Comparison of ENCODE assay signal across 27 mouse cellular contexts in the genomic region with DNA sequence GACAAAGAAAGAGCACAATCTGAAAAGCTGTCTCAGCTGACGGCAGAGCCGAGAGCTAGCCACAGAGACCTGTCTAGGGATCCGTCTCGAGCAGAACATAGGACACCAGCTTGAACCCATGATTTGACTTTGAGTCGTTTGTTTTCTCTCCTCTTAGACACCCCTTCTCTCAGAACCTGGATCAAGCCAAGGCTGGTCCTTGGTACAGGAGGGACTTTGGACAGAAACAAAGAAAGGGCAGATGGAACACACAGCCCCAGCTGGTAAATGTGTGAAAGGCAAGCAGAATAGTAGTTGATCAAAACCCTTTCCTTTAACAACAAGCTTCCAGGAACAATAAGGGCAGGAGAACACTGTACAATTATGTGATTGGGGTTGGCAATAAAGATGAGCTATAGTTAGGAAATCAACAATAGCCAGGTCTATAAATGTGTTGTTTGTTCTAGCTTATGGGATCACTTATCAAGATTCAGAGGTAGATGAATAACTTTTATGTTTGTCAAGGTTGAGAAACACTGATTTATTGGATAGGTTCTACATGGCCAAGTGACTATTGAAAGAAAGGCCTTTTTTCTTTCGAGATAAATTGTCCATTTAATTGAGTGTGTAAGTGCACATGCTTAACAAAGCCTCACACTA. TPM values are rescaled to one million over a fixed set of nuclear protein-coding genes. Genes with fewer than 3 reads are reported as not detected.
DNase-seq lines count a peak whose midpoint lies in the region; ATAC-seq and TF ChIP-seq lines count a peak whose summit lies in the region.
"Had no signal": no experiment of that assay in that cellular context is flagged by ENCODE, and none has a peak within 500 bp of the region (broad histone marks: within the 10 kb centered on the region; RNA-seq: fewer than 3 reads in every experiment).

No protein-coding gene starts in this region.

- H3K36me3 ChIP-seq in kidney, adult 2 months (ENCODE audit: control insufficient read depth, insufficient read depth, low read length), result no peaks in the 10 kb centered on the region
- H3K36me3 ChIP-seq in kidney, embryonic 15.5 days, result no peaks in the 10 kb centered on the region
- no peaks in the 10 kb centered on the region for H3K36me3 ChIP-seq in intestine, embryonic 14.5 days (ENCODE audit: control insufficient read depth, insufficient read depth, low read length)
- no peaks in the 10 kb centered on the region for H3K36me3 ChIP-seq in forebrain, embryonic 13.5 days (ENCODE audit: poor library complexity, severe bottlenecking)
- H3K36me3 ChIP-seq: embryonic facial prominence, embryonic 12.5 days; forebrain, embryonic 12.5 days; heart, embryonic 12.5 days; hindbrain, embryonic 10.5 days; limb, embryonic 10.5 days; liver, embryonic 13.5 days; lung, embryonic 15.5 days had no signal

- H3K9me3 ChIP-seq in kidney, embryonic 15.5 days (replicated peaks), result no peaks in the 10 kb centered on the region
- no peaks in the 10 kb centered on the region for H3K9me3 ChIP-seq in intestine, embryonic 14.5 days (ENCODE audit: control insufficient read depth, low read length)
- H3K9me3 ChIP-seq in forebrain, embryonic 13.5 days (replicated peaks), result no peaks in the 10 kb centered on the region
- H3K9me3 ChIP-seq: embryonic facial prominence, embryonic 12.5 days; forebrain, embryonic 12.5 days; heart, embryonic 12.5 days; hindbrain, embryonic 10.5 days; limb, embryonic 10.5 days; liver, embryonic 13.5 days; lung, embryonic 15.5 days had no signal

- WGBS in kidney, adult 2 months, result 56% methylated on average over 6 of the region's 6 CpGs
- WGBS in kidney, embryonic 15.5 days, result 74% methylated on average over 6 of the region's 6 CpGs
- 66% methylated on average over 6 of the region's 6 CpGs for WGBS in intestine, embryonic 14.5 days
- WGBS in forebrain, embryonic 13.5 days, result 77% methylated on average over 6 of the region's 6 CpGs

- TF ChIP-seq CTCF in kidney, adult 2 months (conservative IDR thresholded peaks at IDR 0.05; ENCODE audit: insufficient read depth, insufficient read length, low read depth, low read length), result no peak

- intact Hi-C loops in left cerebral cortex, postnatal 25 days (cut with DNase I), result no loop called here

- H3K27ac ChIP-seq in kidney, adult 2 months (ENCODE audit: insufficient read depth, low read depth, low read length), result peak overlapping the region; percentile 100
- no peak overlapping the region for H3K27ac ChIP-seq in kidney, embryonic 15.5 days
- H3K27ac ChIP-seq in intestine, embryonic 14.5 days (ENCODE audit: low read depth), result peak overlapping the region; percentile 57; the same call in 1 of the 2 replicates
- no peak overlapping the region for H3K27ac ChIP-seq in forebrain, embryonic 13.5 days
- H3K27ac ChIP-seq: embryonic facial prominence, embryonic 12.5 days; forebrain, embryonic 12.5 days; gastrocnemius, adult 2 months; hindbrain, embryonic 10.5 days; left cerebral cortex, adult 2 months; limb, embryonic 10.5 days; liver, embryonic 13.5 days; lung, embryonic 15.5 days had no signal

- peak; percentile 78 for DNase-seq in kidney, adult 2 months
- peak; percentile 67 for DNase-seq in adipocyte (ENCODE audit: low spot score)
- DNase-seq in intestine, embryonic 14.5 days (ENCODE audit: low spot score), result peak; percentile 53
- DNase-seq in kidney, postnatal 25 days, result peak; percentile 20 to 68
- DNase-seq in left cerebral cortex, postnatal 25 days (ENCODE audit: low spot score in 2 of 2), result no peak
- DNase-seq: adrenal gland, postnatal 36 days; cerebellum, adult 18-20 months; cerebellum, postnatal 14 days; gastrocnemius, adult 2 months; heart, postnatal 10 days; liver, embryonic 13.5 days; lung, postnatal 36 days; right cerebral cortex, postnatal 4 days; thymus, adult 18-20 months; thymus, postnatal 36 days had no signal

- no peak overlapping the region for H3K9ac ChIP-seq in kidney, embryonic 15.5 days
- no peak overlapping the region for H3K9ac ChIP-seq in intestine, embryonic 14.5 days (ENCODE audit: low read length)
- H3K9ac ChIP-seq in forebrain, embryonic 13.5 days, result no peak overlapping the region
- H3K9ac ChIP-seq: embryonic facial prominence, embryonic 12.5 days; forebrain, embryonic 12.5 days; heart, embryonic 12.5 days; liver, embryonic 13.5 days; lung, embryonic 15.5 days had no signal

- peaks cover 26% of the 10 kb centered on the region for H3K4me1 ChIP-seq in kidney, adult 2 months (ENCODE audit: control insufficient read depth, insufficient read depth, low read length)
- H3K4me1 ChIP-seq in kidney, embryonic 15.5 days, result peaks cover 13% of the 10 kb centered on the region
- 0 out of 2 replicates have a peak, but pooled peaks cover 2% of the 10 kb centered on the region for H3K4me1 ChIP-seq in intestine, embryonic 14.5 days (replicated peaks; ENCODE audit: control insufficient read depth, insufficient read depth, low read length)
- H3K4me1 ChIP-seq in forebrain, embryonic 13.5 days, result peaks cover 5% of the 10 kb centered on the region; the same call in 1 of the 2 replicates
- H3K4me1 ChIP-seq: embryonic facial prominence, embryonic 12.5 days; heart, embryonic 12.5 days; limb, embryonic 10.5 days had no signal

- no peak for ATAC-seq in kidney, embryonic 15.5 days (replicated peaks; ENCODE audit: low FRiP score)
- peak; percentile 72; the same call in 1 of the 2 replicates for ATAC-seq in intestine, embryonic 14.5 days (replicated peaks; ENCODE audit: low FRiP score, low TSS enrichment, low read depth)
- ATAC-seq in forebrain, embryonic 13.5 days, result no peak
- no peak for ATAC-seq in cerebellum, adult (ENCODE audit: insufficient number of reproducible peaks, low FRiP score, low TSS enrichment)
- ATAC-seq: hindbrain, embryonic 16.5 days; midbrain, embryonic 16.5 days had no signal

- H3K27me3 ChIP-seq in kidney, adult 2 months (replicated peaks; ENCODE audit: control insufficient read depth, insufficient read depth, low read length), result no peaks in the 10 kb centered on the region
- H3K27me3 ChIP-seq in kidney, embryonic 15.5 days, result no peaks in the 10 kb centered on the region
- no peaks in the 10 kb centered on the region for H3K27me3 ChIP-seq in intestine, embryonic 14.5 days (replicated peaks; ENCODE audit: control insufficient read depth, insufficient read depth, low read length)
- H3K27me3 ChIP-seq in forebrain, embryonic 13.5 days, result 0 out of 2 replicates have a peak, but pooled peaks cover 2% of the 10 kb centered on the region
- H3K27me3 ChIP-seq: embryonic facial prominence, embryonic 12.5 days; forebrain, embryonic 12.5 days; heart, embryonic 12.5 days; liver, embryonic 13.5 days; lung, embryonic 15.5 days had no signal

- H3K4me3 ChIP-seq in kidney, adult 2 months (ENCODE audit: insufficient read depth, low read depth, low read length), result no peak overlapping the region
- H3K4me3 ChIP-seq in kidney, embryonic 15.5 days (replicated peaks), result no peak overlapping the region
- no peak overlapping the region for H3K4me3 ChIP-seq in intestine, embryonic 14.5 days (ENCODE audit: low read depth, low read length)
- no peak overlapping the region for H3K4me3 ChIP-seq in forebrain, embryonic 13.5 days
- H3K4me3 ChIP-seq: embryonic facial prominence, embryonic 12.5 days; forebrain, embryonic 12.5 days; gastrocnemius, adult 2 months; heart, embryonic 12.5 days; hindbrain, embryonic 10.5 days; left cerebral cortex, adult 2 months; limb, embryonic 10.5 days; liver, embryonic 13.5 days; lung, embryonic 15.5 days had no signal

- no peak overlapping the region for H3K4me2 ChIP-seq in kidney, embryonic 15.5 days
- no peak overlapping the region for H3K4me2 ChIP-seq in intestine, embryonic 14.5 days (ENCODE audit: low read length)
- no peak overlapping the region for H3K4me2 ChIP-seq in forebrain, embryonic 13.5 days
- H3K4me2 ChIP-seq: embryonic facial prominence, embryonic 12.5 days; forebrain, embryonic 12.5 days; heart, embryonic 12.5 days; liver, embryonic 13.5 days; lung, embryonic 15.5 days had no signal

- TF ChIP-seq POLR2A in kidney, adult 2 months (IDR thresholded peaks at IDR 0.05; ENCODE audit: low read depth, low read length), result no peak

RNA-seq across cellular contexts. Expression of a gene that starts 31.6 kb away (rescaled TPM):
- polyA plus RNA-seq in kidney, adult 2 months (2012; rRNA removed), result 50.1 and 63.1 TPM in 2 replicates
- 133 and 151 TPM in 2 replicates for polyA plus RNA-seq in kidney, embryonic 15.5 days (2015; fragmentation: Nextera tagmentation; extraction: Ambion mirVana)
- polyA plus RNA-seq in intestine, embryonic 14.5 days (2014; fragmentation: Nextera tagmentation; extraction: Ambion mirVana), result 130 and 134 TPM in 2 replicates
- 160 and 170 TPM in 2 replicates for polyA plus RNA-seq in forebrain, embryonic 13.5 days (2015; fragmentation: Nextera tagmentation; extraction: Ambion mirVana)
- 100 to 1,000 TPM; 131 to 132 TPM for total RNA-seq in left cerebral cortex, postnatal 25 days (2021)

RNA-seq across cellular contexts. Expression of a gene that starts 41.8 kb away (rescaled TPM):
- 254 and 334 TPM in 2 replicates for polyA plus RNA-seq in kidney, adult 2 months (2012; rRNA removed)
- polyA plus RNA-seq in kidney, embryonic 15.5 days (2015; fragmentation: Nextera tagmentation; extraction: Ambion mirVana), result 132 and 133 TPM in 2 replicates
- 69.2 and 76.0 TPM in 2 replicates for polyA plus RNA-seq in intestine, embryonic 14.5 days (2014; fragmentation: Nextera tagmentation; extraction: Ambion mirVana)
- 52.4 and 54.7 TPM in 2 replicates for polyA plus RNA-seq in forebrain, embryonic 13.5 days (2015; fragmentation: Nextera tagmentation; extraction: Ambion mirVana)
- total RNA-seq in left cerebral cortex, postnatal 25 days (2021), result 10 to 100 TPM; 40.0 to 47.9 TPM

Comparison
In these comparisons a context has a peak if more than half of its experiments do, and no peak if none do; other contexts are left out.
1. H3K27ac ChIP-seq: peak in kidney, adult 2 months (single experiment) and intestine, embryonic 14.5 days (single experiment); none in kidney, embryonic 15.5 days (single experiment) and forebrain, embryonic 13.5 days (single experiment).
2. DNase-seq: peak in kidney, adult 2 months (single experiment), adipocyte (single experiment), intestine, embryonic 14.5 days (single experiment) and kidney, postnatal 25 days (2 of 2); none in left cerebral cortex, postnatal 25 days (0 of 2).